Mouse (Mus musculus) lung, postnatal 0 days (tissue): Measurements from ENCODE around the gene Clec16a. TPM values are rescaled to one million over a fixed set of nuclear protein-coding genes. Genes with fewer than 3 reads are reported as not detected.
A peak's percentile ranks its signal among the peaks of the same experiment; 100 is the strongest.

Experiments
- ATAC-seq: fragments of 200-750 bp; cut with Nextera tagmentation; 2 replicates; pipeline ENCODE4 v1.8.0; 2017; ENCODE audit warnings: moderate library complexity
- DNase-seq: peaks from one replicate; pipeline ENCODE4 v3.0.0-alpha.2; 2016; ENCODE audit warnings: low spot score
- H3K27ac ChIP-seq: fragments of 300-500 bp; sonication (generic); 2 replicates; pipeline ENCODE4 v1.5.1; 2014; ENCODE audit warnings: antibody characterized with exemption, mild to moderate bottlenecking, low read length, mixed read lengths
- H3K27me3 ChIP-seq: fragments of 300-500 bp; sonication (generic); replicated peaks from 2 replicates; pipeline ENCODE4 v1.6.1; 2014; ENCODE audit warnings: low read length, mixed read lengths; ENCODE audit not compliant: insufficient read depth
- H3K36me3 ChIP-seq: fragments of 300-500 bp; sonication (generic); 2 replicates; pipeline ENCODE4 v1.6.1; 2014; ENCODE audit warnings: low read length, mixed read lengths; ENCODE audit not compliant: insufficient read depth
- H3K4me1 ChIP-seq: fragments of 300-500 bp; sonication (generic); 2 replicates; pipeline ENCODE4 v1.6.1; 2014; ENCODE audit warnings: antibody characterized with exemption, low read depth, low read length, mixed read lengths; ENCODE audit not compliant: insufficient read depth
- H3K4me2 ChIP-seq: fragments of 300-500 bp; sonication (generic); replicated peaks from 2 replicates; pipeline ENCODE4 v1.6.1; 2014; ENCODE audit warnings: low read depth, mild to moderate bottlenecking, low read length, moderate library complexity, mixed read lengths
- H3K4me3 ChIP-seq: fragments of 300-500 bp; sonication (generic); 2 replicates; pipeline ENCODE4 v1.5.1; 2014; ENCODE audit warnings: low read depth, low read length
- H3K9ac ChIP-seq: fragments of 300-500 bp; sonication (generic); replicated peaks from 2 replicates; pipeline ENCODE4 v1.6.1; 2014; ENCODE audit warnings: low read depth, mild to moderate bottlenecking
- H3K9me3 ChIP-seq: fragments of 300-500 bp; sonication (generic); 2 replicates; pipeline ENCODE4 v1.6.1; 2016; ENCODE audit warnings: low read length, mixed read lengths
- CTCF ChIP-seq: IDR thresholded peaks from 2 replicates; pipeline ENCODE4 v1.5.1; 2016; ENCODE audit warnings: antibody characterized with exemption, mild to moderate bottlenecking
- EP300 ChIP-seq: IDR thresholded peaks from 2 replicates; pipeline ENCODE4 v1.6.1; 2016; ENCODE audit warnings: antibody characterized with exemption, mild to moderate bottlenecking, control low read depth
- WGBS: fragments of 180-500 bp; shearing (Covaris S2); extraction: QIAGEN DNeasy Blood & Tissue Kit; methylation state at CpG from one replicate; pipeline ENCODE4 v1.1.7; 2014; 5-methylcytosine and 5-hydroxymethylcytosine counted together
- polyA plus RNA-seq: library from polyadenylated mRNA; unstranded; fragments of >200 nt; fragmentation: Nextera tagmentation; extraction: Ambion mirVana; gene quantifications from 2 replicates; pipeline ENCODE4 v1.2.1, GENCODE M21; 2015

Gene Clec16a
- polyA plus RNA-seq, 1 experiment from 2014 or later = 32.0 TPM

DNA sequence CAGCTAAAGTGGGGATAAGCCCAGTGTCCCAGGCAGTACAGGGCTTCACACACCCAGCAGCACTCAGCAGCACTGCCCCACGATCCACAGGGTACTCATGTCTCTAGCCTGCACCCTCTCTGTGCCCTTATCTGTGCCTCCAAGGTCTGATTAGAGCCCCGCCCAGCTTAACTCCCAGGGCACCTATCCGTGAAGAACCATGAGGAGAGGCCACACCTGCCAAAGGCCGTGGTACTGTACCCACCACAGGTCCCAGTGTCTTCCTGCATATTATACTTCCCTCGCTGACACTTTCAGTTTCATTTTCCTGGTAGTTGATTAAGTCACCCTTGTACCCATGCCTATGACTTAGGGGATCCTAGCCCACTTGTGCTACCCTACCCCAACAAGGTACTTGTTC, 187.3 kb downstream of the Clec16a start:
- Histone ChIP-seq H3K9me3 (no peaks in the 10 kb centered on the region), H3K27me3 (no peaks in the 10 kb centered on the region), H3K36me3 (no peaks in the 10 kb centered on the region), H3K9ac (no peak overlapping the region), H3K27ac (no peak overlapping the region), H3K4me2 (no peak overlapping the region), H3K4me1 (peaks cover 19% of the 10 kb centered on the region; the same call in 1 of the 2 replicates), H3K4me3 (no peak overlapping the region)
- 60% methylated on average over 5 of the region's 5 CpGs for WGBS
- TF ChIP-seq EP300 = no peak
- TF ChIP-seq CTCF = no peak
- ATAC-seq = no peak
- DNase-seq = no peak

DNA sequence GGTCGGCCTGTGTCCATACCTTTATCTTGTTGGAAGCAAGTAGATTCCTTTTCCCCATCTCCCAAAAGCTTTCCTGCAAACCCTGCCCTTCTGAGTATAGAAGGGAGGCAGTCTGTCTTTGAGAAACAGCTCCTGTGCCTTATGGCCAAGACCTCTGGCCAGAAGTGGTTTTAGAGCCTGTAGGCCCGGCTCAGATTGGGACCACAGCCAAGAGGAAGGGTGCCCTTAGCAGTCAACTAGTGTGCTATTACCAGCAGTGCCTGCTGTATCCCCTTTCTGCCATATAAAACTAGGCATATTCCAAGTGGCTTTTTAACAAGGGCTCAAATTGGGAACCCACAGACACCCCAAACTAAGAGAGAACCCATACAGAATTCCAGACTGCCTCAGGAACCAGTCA, 190.6 kb downstream of the Clec16a start:
- 44% methylated on average over 2 of the region's 2 CpGs for WGBS
- Histone ChIP-seq H3K27ac (no peak overlapping the region), H3K9ac (no peak overlapping the region), H3K27me3 (no peaks in the 10 kb centered on the region), H3K4me1 (peaks cover 22% of the 10 kb centered on the region; the same call in 1 of the 2 replicates), H3K4me3 (no peak overlapping the region), H3K9me3 (no peaks in the 10 kb centered on the region), H3K36me3 (no peaks in the 10 kb centered on the region), H3K4me2 (no peak overlapping the region)
- no peak for ATAC-seq
- TF ChIP-seq EP300 (no peak), CTCF (no peak)
- DNase-seq = peak; percentile 57

DNA sequence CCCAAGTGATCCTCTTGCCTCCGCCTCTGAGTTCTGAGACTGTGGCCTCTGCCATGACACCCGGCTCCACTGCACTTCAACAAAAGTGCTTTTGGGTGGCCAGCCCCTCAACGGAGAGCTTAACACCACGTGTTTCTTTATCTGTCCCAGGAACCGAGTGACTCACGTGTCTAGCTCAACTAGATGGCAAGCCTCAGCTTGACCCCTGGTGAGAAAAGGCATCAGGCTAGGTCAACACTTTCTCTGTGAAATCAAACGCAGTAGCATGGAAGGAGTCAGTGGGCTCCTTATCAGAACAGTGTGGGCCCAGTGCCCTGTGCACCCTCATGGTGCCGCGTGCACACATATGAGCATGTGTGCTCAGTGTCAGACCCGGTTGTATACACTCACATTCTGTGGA, 191.2 kb downstream of the Clec16a start:
- Histone ChIP-seq H3K27ac (no peak overlapping the region), H3K27me3 (no peaks in the 10 kb centered on the region), H3K9me3 (no peaks in the 10 kb centered on the region), H3K9ac (no peak overlapping the region), H3K4me1 (peaks cover 22% of the 10 kb centered on the region; the same call in 1 of the 2 replicates), H3K36me3 (no peaks in the 10 kb centered on the region), H3K4me3 (no peak overlapping the region), H3K4me2 (no peak overlapping the region)
- 66% methylated on average over 10 of the region's 10 CpGs for WGBS
- ATAC-seq (no peak), DNase-seq (no peak)
- TF ChIP-seq EP300 = no peak
- no peak for TF ChIP-seq CTCF

- peak; percentile 80 for DNase-seq
- H3K27ac ChIP-seq = peak overlapping the region; percentile 61
- peaks cover 22% of the 10 kb centered on the region; the same call in 1 of the 2 replicates for H3K4me1 ChIP-seq
- H3K27me3 ChIP-seq = no peaks in the 10 kb centered on the region
- H3K4me2 ChIP-seq = no peak overlapping the region
- WGBS = 42% methylated on average over 2 of the region's 2 CpGs
- TF ChIP-seq CTCF (0 out of 2 replicates have a peak, but pooled peaks have one; percentile 12), EP300 (peak; percentile 93)
- H3K9ac ChIP-seq = no peak overlapping the region
- peak; percentile 74 for ATAC-seq
- H3K9me3 ChIP-seq = no peaks in the 10 kb centered on the region
- no peaks in the 10 kb centered on the region for H3K36me3 ChIP-seq
- no peak overlapping the region for H3K4me3 ChIP-seq
Observed at GRCm38 (mm10) chr16:10737571-10737970, 192.4 kb downstream of the Clec16a start.

- no peaks in the 10 kb centered on the region for H3K27me3 ChIP-seq
- DNase-seq = peak; percentile 24
- no peak for ATAC-seq
- H3K4me3 ChIP-seq = no peak overlapping the region
- no peak overlapping the region for H3K27ac ChIP-seq
- peaks cover 22% of the 10 kb centered on the region; the same call in 1 of the 2 replicates for H3K4me1 ChIP-seq
- 77% methylated on average over 3 of the region's 3 CpGs for WGBS
- no peaks in the 10 kb centered on the region for H3K9me3 ChIP-seq
- TF ChIP-seq EP300 (no peak), CTCF (no peak)
- no peak overlapping the region for H3K4me2 ChIP-seq
- H3K9ac ChIP-seq = no peak overlapping the region
- H3K36me3 ChIP-seq = no peaks in the 10 kb centered on the region
Observed at GRCm38 (mm10) chr16:10738866-10739265, 193.7 kb downstream of the Clec16a start.

DNA sequence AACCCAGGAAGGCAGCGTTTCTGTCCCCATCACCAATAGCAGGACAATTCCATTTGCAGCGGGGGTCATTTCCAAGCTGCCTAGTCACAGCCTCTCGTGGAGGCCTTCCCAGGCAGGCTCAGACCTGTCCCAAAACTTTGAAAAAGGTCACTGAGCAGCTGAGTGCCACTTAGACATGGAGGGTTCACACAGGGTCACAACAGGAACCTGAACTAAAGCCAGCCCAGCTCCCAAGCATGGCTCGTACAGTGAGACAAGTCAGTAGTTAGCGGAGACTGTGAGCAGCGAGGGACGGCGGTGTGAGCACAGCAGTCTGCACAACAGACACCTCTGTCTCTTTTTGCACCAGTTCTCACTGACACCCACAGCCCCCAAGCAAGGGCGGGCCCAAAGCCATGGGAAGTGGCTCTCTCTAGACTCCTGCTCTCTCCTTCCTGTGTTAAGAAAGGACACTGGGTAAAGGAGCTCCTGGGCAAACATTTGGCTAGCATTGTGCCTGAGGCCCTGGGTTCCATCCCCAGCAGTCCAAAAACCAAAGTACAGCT, 194.8 kb downstream of the Clec16a start:
- Histone ChIP-seq H3K4me1 (peaks cover 22% of the 10 kb centered on the region; the same call in 1 of the 2 replicates), H3K4me3 (no peak overlapping the region)
- TF ChIP-seq EP300 (no peak), CTCF (no peak)

DNA sequence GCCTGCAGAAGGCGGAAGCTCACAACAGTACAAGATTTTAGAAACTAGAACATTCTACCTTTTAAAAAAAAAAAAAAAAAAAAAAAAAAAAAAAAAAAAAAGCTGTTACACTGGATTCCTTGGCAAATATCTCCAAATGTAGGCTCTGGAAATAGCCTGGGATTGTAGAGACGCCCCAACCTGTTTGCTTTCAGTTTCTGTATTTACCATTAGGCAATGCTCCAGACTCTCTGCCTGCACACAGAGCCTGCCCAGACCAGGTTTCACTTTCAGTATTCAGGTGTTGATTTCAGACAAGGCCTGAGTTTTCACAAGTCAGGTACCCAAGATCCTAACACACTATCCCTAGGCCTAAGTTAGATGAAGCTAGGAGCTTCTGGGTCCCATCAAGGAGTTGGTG, 195.9 kb downstream of the Clec16a start:
- peaks cover 15% of the 10 kb centered on the region; the same call in 1 of the 2 replicates for H3K4me1 ChIP-seq
- no peak overlapping the region for H3K9ac ChIP-seq
- no peak overlapping the region for H3K27ac ChIP-seq
- WGBS = 45% methylated on average over 2 of the region's 2 CpGs
- no peaks in the 10 kb centered on the region for H3K9me3 ChIP-seq
- DNase-seq (peak; percentile 92), ATAC-seq (peak; percentile 72)
- no peak overlapping the region for H3K4me2 ChIP-seq
- H3K27me3 ChIP-seq = no peaks in the 10 kb centered on the region
- no peak overlapping the region for H3K4me3 ChIP-seq
- TF ChIP-seq EP300 = no peak
- no peak for TF ChIP-seq CTCF
- no peaks in the 10 kb centered on the region for H3K36me3 ChIP-seq

More for the DNA sequence above, 194.8 kb downstream of the Clec16a start:
- ATAC-seq (no peak), DNase-seq (no peak)
- Histone ChIP-seq H3K9me3 (no peaks in the 10 kb centered on the region), H3K27me3 (no peaks in the 10 kb centered on the region), H3K4me2 (no peak overlapping the region), H3K9ac (no peak overlapping the region), H3K36me3 (no peaks in the 10 kb centered on the region), H3K27ac (no peak overlapping the region)
- 51% methylated on average over 9 of the region's 9 CpGs for WGBS
